Mouse (Mus musculus): ENCODE results near the gene Ntn5. TPM values are rescaled to one million over a fixed set of nuclear protein-coding genes. Genes with fewer than 3 reads are reported as not detected.

The Ntn5 gene
- polyA plus RNA-seq, 1 experiment from 2014 or later, result 1.2 TPM

DNA sequence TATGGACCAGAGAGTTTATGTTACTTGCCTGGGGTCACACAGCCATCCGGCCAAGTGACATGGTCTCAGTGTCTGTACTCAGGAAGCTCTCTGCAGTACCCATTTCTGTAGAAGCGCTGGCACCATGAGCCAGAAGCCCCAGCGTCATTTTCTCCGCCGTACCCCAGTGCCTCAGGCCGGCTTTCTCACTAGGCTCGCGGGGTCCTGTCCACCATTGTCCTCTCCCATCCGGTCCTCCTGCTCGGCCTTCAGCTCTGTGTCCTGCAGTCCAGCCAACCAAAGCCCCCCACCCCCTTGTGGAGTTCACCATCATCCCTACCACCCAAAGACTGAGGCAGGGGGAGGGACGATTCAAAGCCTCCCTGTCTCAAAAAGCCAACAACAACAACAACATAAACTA lies 17.8 kb downstream of the Ntn5 start:
- H3K27ac ChIP-seq (ENCODE audit: low read length), result no peak overlapping the region
- 0 out of 2 replicates have a peak overlapping the region, but pooled peaks have one; percentile 40 for H3K4me3 ChIP-seq (replicated peaks; ENCODE audit: low read length)
- 88% methylated on average over 11 of the region's 11 CpGs for WGBS
- H3K36me3 ChIP-seq (ENCODE audit: control insufficient read depth, insufficient read depth, low read length), result no peaks in the 10 kb centered on the region
- 0 out of 2 replicates have a peak overlapping the region, but pooled peaks have one; percentile 57 for H3K4me2 ChIP-seq (ENCODE audit: low read depth, low read length)
- H3K9ac ChIP-seq (ENCODE audit: low read length), result no peak overlapping the region
- no peaks in the 10 kb centered on the region for H3K9me3 ChIP-seq (replicated peaks; ENCODE audit: control insufficient read depth, low read length)
- no peak for ATAC-seq (ENCODE audit: insufficient read depth, low FRiP score)
- peaks cover 20% of the 10 kb centered on the region; the same call in 1 of the 2 replicates for H3K27me3 ChIP-seq (ENCODE audit: control insufficient read depth, insufficient read depth, low read length)
- H3K4me1 ChIP-seq (ENCODE audit: control insufficient read depth, insufficient read depth, low read length), result peaks cover 28% of the 10 kb centered on the region

GRCm38 (mm10) chr7:45702316-45702715 lies 18.5 kb downstream of the Ntn5 start:
- Histone ChIP-seq H3K36me3 (ENCODE audit: control insufficient read depth, insufficient read depth, low read length) (no peaks in the 10 kb centered on the region), H3K4me2 (ENCODE audit: low read depth, low read length) (no peak overlapping the region), H3K4me3 (replicated peaks; ENCODE audit: low read length) (no peak overlapping the region), H3K4me1 (ENCODE audit: control insufficient read depth, insufficient read depth, low read length) (peaks cover 33% of the 10 kb centered on the region), H3K9me3 (replicated peaks; ENCODE audit: control insufficient read depth, low read length) (no peaks in the 10 kb centered on the region), H3K9ac (ENCODE audit: low read length) (no peak overlapping the region), H3K27me3 (ENCODE audit: control insufficient read depth, insufficient read depth, low read length) (peaks cover 20% of the 10 kb centered on the region; the same call in 1 of the 2 replicates), H3K27ac (ENCODE audit: low read length) (no peak overlapping the region)
- no peak for ATAC-seq (ENCODE audit: insufficient read depth, low FRiP score)
- WGBS, result 94% methylated on average over 11 of the region's 11 CpGs

- peaks cover 20% of the 10 kb centered on the region; the same call in 1 of the 2 replicates for H3K27me3 ChIP-seq (ENCODE audit: control insufficient read depth, insufficient read depth, low read length)
- no peak overlapping the region for H3K4me2 ChIP-seq (ENCODE audit: low read depth, low read length)
- H3K4me3 ChIP-seq (replicated peaks; ENCODE audit: low read length), result no peak overlapping the region
- no peaks in the 10 kb centered on the region for H3K36me3 ChIP-seq (ENCODE audit: control insufficient read depth, insufficient read depth, low read length)
- no peaks in the 10 kb centered on the region for H3K9me3 ChIP-seq (replicated peaks; ENCODE audit: control insufficient read depth, low read length)
- no peak for ATAC-seq (ENCODE audit: insufficient read depth, low FRiP score)
- H3K27ac ChIP-seq (ENCODE audit: low read length), result no peak overlapping the region
- H3K4me1 ChIP-seq (ENCODE audit: control insufficient read depth, insufficient read depth, low read length), result peaks cover 37% of the 10 kb centered on the region
- H3K9ac ChIP-seq (ENCODE audit: low read length), result no peak overlapping the region
- 87% methylated on average over 17 of the region's 17 CpGs for WGBS
These were observed 19.1 kb downstream of the Ntn5 start for GRCm38 (mm10) chr7:45702809-45703520.

- H3K4me1 ChIP-seq (ENCODE audit: control insufficient read depth, insufficient read depth, low read length), result peaks cover 43% of the 10 kb centered on the region
- H3K4me2 ChIP-seq (ENCODE audit: low read depth, low read length), result peak overlapping the region; percentile 93
- H3K4me3 ChIP-seq (replicated peaks; ENCODE audit: low read length), result peak overlapping the region; percentile 71
- H3K9ac ChIP-seq (ENCODE audit: low read length), result peak overlapping the region; percentile 77
- WGBS, result 38% methylated on average over 12 of the region's 12 CpGs
- H3K27me3 ChIP-seq (ENCODE audit: control insufficient read depth, insufficient read depth, low read length), result peaks cover 19% of the 10 kb centered on the region; the same call in 1 of the 2 replicates
- H3K27ac ChIP-seq (ENCODE audit: low read length), result peak overlapping the region; percentile 90
- no peaks in the 10 kb centered on the region for H3K36me3 ChIP-seq (ENCODE audit: control insufficient read depth, insufficient read depth, low read length)
- ATAC-seq (ENCODE audit: insufficient read depth, low FRiP score), result no peak
- H3K9me3 ChIP-seq (replicated peaks; ENCODE audit: control insufficient read depth, low read length), result no peaks in the 10 kb centered on the region
These were observed 19.8 kb downstream of the Ntn5 start for GRCm38 (mm10) chr7:45703521-45704033.

- H3K36me3 ChIP-seq (ENCODE audit: control insufficient read depth, insufficient read depth, low read length), result no peaks in the 10 kb centered on the region
- H3K27ac ChIP-seq (ENCODE audit: low read length), result peak overlapping the region; percentile 90
- ATAC-seq (ENCODE audit: insufficient read depth, low FRiP score), result peak; percentile 54
- peak overlapping the region; percentile 77 for H3K9ac ChIP-seq (ENCODE audit: low read length)
- peak overlapping the region; percentile 71 for H3K4me3 ChIP-seq (replicated peaks; ENCODE audit: low read length)
- WGBS, result under 1% methylated on average over 13 of the region's 13 CpGs
- peaks cover 14% of the 10 kb centered on the region; the same call in 1 of the 2 replicates for H3K27me3 ChIP-seq (ENCODE audit: control insufficient read depth, insufficient read depth, low read length)
- no peaks in the 10 kb centered on the region for H3K9me3 ChIP-seq (replicated peaks; ENCODE audit: control insufficient read depth, low read length)
- peak overlapping the region; percentile 93 for H3K4me2 ChIP-seq (ENCODE audit: low read depth, low read length)
- peaks cover 43% of the 10 kb centered on the region for H3K4me1 ChIP-seq (ENCODE audit: control insufficient read depth, insufficient read depth, low read length)
These were observed 20.3 kb downstream of the Ntn5 start for GRCm38 (mm10) chr7:45704046-45704559.

- Histone ChIP-seq H3K4me3 (replicated peaks; ENCODE audit: low read length) (peak within 1 kb of the TSS; percentile 71), H3K4me2 (ENCODE audit: low read depth, low read length) (peak within 1 kb of the TSS; percentile 93), H3K4me1 (ENCODE audit: control insufficient read depth, insufficient read depth, low read length) (peaks cover 41% of the 10 kb centered on the region), H3K27me3 (ENCODE audit: control insufficient read depth, insufficient read depth, low read length) (peaks cover 7% of the 10 kb centered on the region; the same call in 1 of the 2 replicates), H3K27ac (ENCODE audit: low read length) (peak within 1 kb of the TSS; percentile 97), H3K36me3 (ENCODE audit: control insufficient read depth, insufficient read depth, low read length) (no peaks in the 10 kb centered on the region; the same call in 1 of the 2 replicates), H3K9me3 (replicated peaks; ENCODE audit: control insufficient read depth, low read length) (no peaks in the 10 kb centered on the region), H3K9ac (ENCODE audit: low read length) (peak within 1 kb of the TSS; percentile 80)
- WGBS, result under 1% methylated on average over 36 of the region's 36 CpGs
- peak; percentile 89 for ATAC-seq (ENCODE audit: insufficient read depth, low FRiP score)
These were observed 21.1 kb downstream of the Ntn5 start, which contains the start of gene Dbp for GRCm38 (mm10) chr7:45704730-45705442. TSS of gene Dbp (plus strand) at chr7:45705088.

GRCm38 (mm10) chr7:45705443-45705864 lies 21.6 kb downstream of the Ntn5 start:
- Histone ChIP-seq H3K36me3 (ENCODE audit: control insufficient read depth, insufficient read depth, low read length) (no peaks in the 10 kb centered on the region; the same call in 1 of the 2 replicates), H3K4me3 (replicated peaks; ENCODE audit: low read length) (peak overlapping the region; percentile 71), H3K27me3 (ENCODE audit: control insufficient read depth, insufficient read depth, low read length) (peaks cover 1% of the 10 kb centered on the region; the same call in 1 of the 2 replicates), H3K9me3 (replicated peaks; ENCODE audit: control insufficient read depth, low read length) (no peaks in the 10 kb centered on the region), H3K4me1 (ENCODE audit: control insufficient read depth, insufficient read depth, low read length) (peaks cover 36% of the 10 kb centered on the region), H3K4me2 (ENCODE audit: low read depth, low read length) (peak overlapping the region; percentile 93), H3K9ac (ENCODE audit: low read length) (peak overlapping the region; percentile 80), H3K27ac (ENCODE audit: low read length) (peak overlapping the region; percentile 97)
- no peak for ATAC-seq (ENCODE audit: insufficient read depth, low FRiP score)
- under 1% methylated on average over 21 of the region's 21 CpGs for WGBS

- Histone ChIP-seq H3K9ac (ENCODE audit: low read length) (peak overlapping the region; percentile 80), H3K4me3 (replicated peaks; ENCODE audit: low read length) (peak overlapping the region; percentile 71), H3K36me3 (ENCODE audit: control insufficient read depth, insufficient read depth, low read length) (no peaks in the 10 kb centered on the region; the same call in 1 of the 2 replicates), H3K27me3 (ENCODE audit: control insufficient read depth, insufficient read depth, low read length) (no peaks in the 10 kb centered on the region), H3K27ac (ENCODE audit: low read length) (peak overlapping the region; percentile 97), H3K4me1 (ENCODE audit: control insufficient read depth, insufficient read depth, low read length) (peaks cover 34% of the 10 kb centered on the region), H3K4me2 (ENCODE audit: low read depth, low read length) (peak overlapping the region; percentile 93), H3K9me3 (replicated peaks; ENCODE audit: control insufficient read depth, low read length) (no peaks in the 10 kb centered on the region)
- 2% methylated on average over 7 of the region's 7 CpGs for WGBS
- ATAC-seq (ENCODE audit: insufficient read depth, low FRiP score), result no peak
These were observed 22.1 kb downstream of the Ntn5 start for GRCm38 (mm10) chr7:45705873-45706281.

All from stomach, embryonic 16.5 days (tissue).